Mouse (Mus musculus) heart, embryonic 15.5 days (tissue): ENCODE results near the gene Olfr353. TPM values are rescaled to one million over a fixed set of nuclear protein-coding genes. Genes with fewer than 3 reads are reported as not detected.

Source experiments
- ATAC-seq: fragments of 200-750 bp; cut with Nextera tagmentation; replicated peaks from 2 replicates; pipeline ENCODE4 v1.8.0; 2017; ENCODE audit warnings: low read depth, moderate TSS enrichment; ENCODE audit not compliant: insufficient number of reproducible peaks, insufficient read depth, low FRiP score
- H3K27ac ChIP-seq: fragments of 300-500 bp; sonication (generic); 2 replicates; pipeline ENCODE4 v1.5.1; 2015; ENCODE audit warnings: mild to moderate bottlenecking, inconsistent platforms
- H3K27me3 ChIP-seq: fragments of 300-500 bp; sonication (generic); 2 replicates; pipeline ENCODE4 v1.6.1; 2015; ENCODE audit warnings: inconsistent platforms
- H3K36me3 ChIP-seq: fragments of 300-500 bp; sonication (generic); 2 replicates; pipeline ENCODE4 v1.6.1; 2015; ENCODE audit warnings: mild to moderate bottlenecking, inconsistent platforms
- H3K4me1 ChIP-seq: fragments of 300-500 bp; sonication (generic); replicated peaks from 2 replicates; pipeline ENCODE4 v1.6.1; 2015; ENCODE audit warnings: inconsistent platforms
- H3K4me2 ChIP-seq: fragments of 300-500 bp; sonication (generic); 2 replicates; pipeline ENCODE4 v1.6.1; 2015; ENCODE audit warnings: inconsistent platforms, mild to moderate bottlenecking, moderate library complexity
- H3K4me3 ChIP-seq: fragments of 300-500 bp; sonication (generic); 2 replicates; pipeline ENCODE4 v1.5.1; 2015; ENCODE audit warnings: mild to moderate bottlenecking, inconsistent platforms
- H3K9ac ChIP-seq: fragments of 300-500 bp; sonication (generic); 2 replicates; pipeline ENCODE4 v1.6.1; 2015; ENCODE audit warnings: mild to moderate bottlenecking, inconsistent platforms
- H3K9me3 ChIP-seq: fragments of 300-500 bp; sonication (generic); replicated peaks from 2 replicates; pipeline ENCODE4 v1.6.1; 2016; ENCODE audit warnings: inconsistent platforms
- whole genome bisulfite sequencing: fragments of 180-500 bp; shearing (Covaris S2); methylation state at CpG from one replicate; pipeline ENCODE4 v1.1.7; 2015; ENCODE audit warnings: mixed read lengths; 5-methylcytosine and 5-hydroxymethylcytosine counted together
- polyA plus RNA-seq: library from polyadenylated mRNA; unstranded; fragments of >200 nt; fragmentation: Nextera tagmentation; extraction: Ambion mirVana; gene quantifications from 2 replicates; pipeline ENCODE4 v1.2.1, GENCODE M21; 2015

Gene Olfr353
- polyA plus RNA-seq: not detected in 2 replicates

DNA sequence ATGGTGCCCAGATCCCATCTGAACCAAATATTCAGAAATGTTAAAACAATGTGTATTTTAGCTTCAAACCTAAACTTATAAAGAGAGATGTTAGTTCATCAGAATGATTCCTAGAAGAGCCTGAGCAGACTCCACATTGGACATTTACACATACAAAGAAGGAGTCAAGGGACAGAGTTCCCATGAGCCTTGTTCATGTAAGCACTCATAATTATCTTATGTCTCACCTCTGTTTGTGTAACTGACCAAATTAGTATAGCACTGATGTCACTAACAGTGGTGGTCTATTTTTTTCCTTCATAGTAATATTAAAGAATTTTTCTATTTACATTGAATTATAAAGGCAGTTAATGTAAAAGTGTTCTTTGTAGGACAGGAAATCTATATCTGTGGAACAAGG lies at the start of gene Olfr353:
Gene Olfr353 (minus strand): TSS at position 101 of the 400 bp plus-strand sequence.
- H3K27me3 ChIP-seq: no peaks in the 10 kb centered on the region
- H3K4me1 ChIP-seq: no peaks in the 10 kb centered on the region
- no peak within 1 kb of the TSS for H3K4me3 ChIP-seq
- no peaks in the 10 kb centered on the region for H3K36me3 ChIP-seq
- ATAC-seq: no peak
- no peak within 1 kb of the TSS for H3K4me2 ChIP-seq
- H3K27ac ChIP-seq: no peak within 1 kb of the TSS
- H3K9me3 ChIP-seq: no peaks in the 10 kb centered on the region
- no peak within 1 kb of the TSS for H3K9ac ChIP-seq

DNA sequence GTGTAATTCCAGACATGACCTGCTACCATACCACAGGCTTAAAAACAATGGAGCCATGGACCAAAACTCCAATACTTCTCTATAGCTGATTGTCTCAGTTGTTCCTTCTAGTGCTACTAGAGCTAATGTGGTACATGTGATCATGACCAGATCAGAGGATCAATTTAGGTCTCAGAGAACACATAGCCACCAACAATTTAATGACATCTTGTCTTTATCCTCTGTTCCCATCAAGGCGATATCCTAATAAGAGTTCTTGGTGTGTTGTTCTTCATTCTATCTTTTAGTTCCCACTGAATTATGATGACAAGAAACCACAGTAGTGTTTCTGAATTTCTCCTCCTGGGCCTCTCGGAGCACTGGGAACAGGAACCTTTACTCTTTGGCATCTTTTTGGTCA lies 44.1 kb upstream of the Olfr353 start, which contains the start of gene Olfr356:
Gene Olfr356 (plus strand): TSS at position 301 of the 400 bp plus-strand sequence.
- no peak for ATAC-seq
- no peaks in the 10 kb centered on the region for H3K27me3 ChIP-seq

DNA sequence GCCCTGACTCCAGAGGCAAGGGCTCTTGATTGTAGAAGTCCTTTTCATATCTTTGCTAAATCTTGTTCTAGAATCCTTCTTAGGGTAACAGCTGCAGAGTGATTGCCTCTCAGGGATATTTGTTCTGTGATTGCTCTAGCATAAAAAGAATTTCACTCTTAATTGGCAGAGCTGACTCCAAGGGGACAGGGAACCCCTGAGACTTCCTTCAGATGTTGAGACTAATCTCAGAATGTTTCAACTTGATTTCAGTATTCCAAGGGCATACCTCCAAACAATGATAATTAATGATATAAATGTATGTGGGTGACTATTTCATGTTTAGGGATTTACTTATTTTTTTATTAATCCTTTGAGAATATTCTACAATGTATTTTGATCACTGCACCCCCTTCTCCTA lies 36.1 kb upstream of the Olfr353 start, which contains the start of gene Olfr355:
Gene Olfr355 (minus strand): TSS at position 101 of the 400 bp plus-strand sequence.
- ATAC-seq: no peak

More for the DNA sequence above, 44.1 kb upstream of the Olfr353 start, which contains the start of gene Olfr356:
- no peak within 1 kb of the TSS for H3K27ac ChIP-seq
- H3K36me3 ChIP-seq: no peaks in the 10 kb centered on the region
- no peaks in the 10 kb centered on the region for H3K4me1 ChIP-seq
- WGBS: 77% methylated on average over 2 of the region's 2 CpGs
- no peak within 1 kb of the TSS for H3K4me2 ChIP-seq
- H3K4me3 ChIP-seq: no peak within 1 kb of the TSS
- no peaks in the 10 kb centered on the region for H3K9me3 ChIP-seq
- no peak within 1 kb of the TSS for H3K9ac ChIP-seq

DNA sequence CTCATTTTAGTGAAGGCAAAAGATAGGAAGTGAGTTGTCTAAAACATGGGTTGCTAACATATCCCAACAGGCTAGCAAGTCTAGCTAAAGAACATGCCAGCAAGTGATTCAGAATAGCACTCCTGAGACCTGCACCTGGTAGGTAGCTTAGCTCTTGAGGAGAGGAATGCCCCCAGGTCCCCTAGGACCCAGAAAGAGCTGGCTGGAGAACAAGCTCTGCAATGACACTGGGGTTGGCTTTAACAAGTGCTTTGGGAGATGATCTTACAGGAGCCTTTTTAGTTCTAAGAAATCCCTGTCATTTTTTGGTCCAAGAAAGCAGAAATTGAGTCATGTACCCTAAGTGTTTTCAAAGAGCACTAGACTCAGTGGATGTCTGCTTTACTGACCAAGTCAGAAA lies 12.6 kb upstream of the Olfr353 start, which contains the start of gene Olfr354:
Gene Olfr354 (plus strand): TSS at position 301 of the 400 bp plus-strand sequence.
- Histone ChIP-seq H3K4me2 (no peak within 1 kb of the TSS), H3K36me3 (no peaks in the 10 kb centered on the region), H3K27me3 (no peaks in the 10 kb centered on the region), H3K4me3 (no peak within 1 kb of the TSS), H3K9me3 (no peaks in the 10 kb centered on the region; the same call in 1 of the 2 replicates), H3K9ac (no peak within 1 kb of the TSS), H3K27ac (no peak within 1 kb of the TSS), H3K4me1 (no peaks in the 10 kb centered on the region)
- ATAC-seq: no peak

More for the DNA sequence above, 36.1 kb upstream of the Olfr353 start, which contains the start of gene Olfr355:
- Histone ChIP-seq H3K9ac (no peak within 1 kb of the TSS), H3K27ac (no peak within 1 kb of the TSS), H3K9me3 (no peaks in the 10 kb centered on the region), H3K4me3 (no peak within 1 kb of the TSS), H3K4me2 (no peak within 1 kb of the TSS), H3K27me3 (no peaks in the 10 kb centered on the region), H3K36me3 (no peaks in the 10 kb centered on the region), H3K4me1 (no peaks in the 10 kb centered on the region)

DNA sequence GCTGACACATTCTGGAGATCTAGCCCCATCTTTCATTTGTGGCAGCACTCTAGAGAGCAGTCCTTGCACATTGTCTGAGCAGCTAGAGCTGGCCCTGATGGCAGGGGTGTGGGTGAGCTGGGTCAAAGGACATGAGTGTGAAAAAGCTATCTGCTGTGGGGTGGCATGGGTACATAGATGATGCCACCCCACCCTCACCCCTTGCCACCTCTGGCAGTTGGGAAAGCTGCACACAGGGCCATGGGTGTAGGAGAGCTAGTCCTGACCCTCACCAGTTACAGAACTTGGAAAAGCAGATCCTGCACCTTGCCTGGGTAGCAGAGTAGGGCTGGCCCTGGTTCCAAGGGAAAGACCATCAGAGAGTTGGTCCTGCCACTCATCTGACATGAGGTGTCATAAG lies 4.4 kb upstream of the Olfr353 start:
- H3K4me1 ChIP-seq: no peaks in the 10 kb centered on the region
- no peak overlapping the region for H3K4me2 ChIP-seq
- no peaks in the 10 kb centered on the region for H3K9me3 ChIP-seq
- ATAC-seq: no peak
- H3K27me3 ChIP-seq: no peaks in the 10 kb centered on the region
- H3K9ac ChIP-seq: no peak overlapping the region
- no peaks in the 10 kb centered on the region for H3K36me3 ChIP-seq
- no peak overlapping the region for H3K27ac ChIP-seq
- no peak overlapping the region for H3K4me3 ChIP-seq

DNA sequence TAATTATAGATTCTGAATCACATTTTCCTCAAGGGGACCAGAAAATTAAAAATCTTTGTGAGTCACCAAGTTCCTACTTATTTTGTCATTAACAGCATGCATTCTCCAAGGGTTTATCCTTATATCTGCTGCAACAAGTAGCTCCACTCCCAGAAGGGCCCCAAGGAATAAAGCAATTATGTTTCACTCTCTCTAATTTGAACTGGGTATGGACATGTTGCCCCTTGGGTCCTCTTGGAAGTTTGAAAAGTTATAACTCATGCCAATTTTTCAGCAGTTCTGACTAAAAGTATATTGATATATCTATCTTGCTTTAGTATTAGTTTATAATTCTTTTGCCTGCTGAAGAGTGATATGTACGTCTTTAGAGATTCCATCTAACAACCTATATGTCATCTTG lies 24.6 kb downstream of the Olfr353 start, which contains the start of gene Olfr352:
Gene Olfr352 (plus strand): TSS at position 301 of the 400 bp plus-strand sequence.
- Histone ChIP-seq H3K36me3 (no peaks in the 10 kb centered on the region), H3K4me1 (no peaks in the 10 kb centered on the region), H3K9me3 (no peaks in the 10 kb centered on the region), H3K4me3 (no peak within 1 kb of the TSS), H3K4me2 (no peak within 1 kb of the TSS), H3K27me3 (no peaks in the 10 kb centered on the region), H3K9ac (no peak within 1 kb of the TSS), H3K27ac (no peak within 1 kb of the TSS)
- ATAC-seq: no peak
- 67% methylated on average over 1 of the region's 1 CpGs for WGBS

DNA sequence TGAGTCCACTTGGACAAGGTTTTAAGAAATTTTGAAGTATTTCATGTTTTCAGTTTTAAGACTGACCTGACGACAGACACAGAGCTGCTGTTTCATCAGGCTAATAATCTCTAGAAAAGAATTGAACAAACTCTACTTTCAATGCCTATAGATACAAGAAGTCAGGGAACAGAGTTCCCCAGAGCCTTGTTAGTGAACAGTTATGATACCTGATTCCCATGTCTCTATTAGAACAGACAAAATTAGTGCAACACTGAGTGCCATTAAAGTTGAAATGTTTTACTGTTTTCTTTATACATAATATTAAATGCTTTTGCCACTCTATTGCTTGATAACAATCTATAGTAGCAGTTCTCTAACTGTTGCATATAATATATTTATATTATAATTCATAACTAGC lies 30.2 kb downstream of the Olfr353 start, which contains the start of gene Olfr351:
Gene Olfr351 (minus strand): TSS at position 101 of the 400 bp plus-strand sequence.
- Histone ChIP-seq H3K9me3 (no peaks in the 10 kb centered on the region), H3K27ac (no peak within 1 kb of the TSS), H3K4me3 (no peak within 1 kb of the TSS), H3K9ac (no peak within 1 kb of the TSS), H3K4me2 (no peak within 1 kb of the TSS), H3K36me3 (no peaks in the 10 kb centered on the region), H3K27me3 (no peaks in the 10 kb centered on the region), H3K4me1 (no peaks in the 10 kb centered on the region)
- 62% methylated on average over 1 of the region's 1 CpGs for WGBS
- ATAC-seq: no peak

DNA sequence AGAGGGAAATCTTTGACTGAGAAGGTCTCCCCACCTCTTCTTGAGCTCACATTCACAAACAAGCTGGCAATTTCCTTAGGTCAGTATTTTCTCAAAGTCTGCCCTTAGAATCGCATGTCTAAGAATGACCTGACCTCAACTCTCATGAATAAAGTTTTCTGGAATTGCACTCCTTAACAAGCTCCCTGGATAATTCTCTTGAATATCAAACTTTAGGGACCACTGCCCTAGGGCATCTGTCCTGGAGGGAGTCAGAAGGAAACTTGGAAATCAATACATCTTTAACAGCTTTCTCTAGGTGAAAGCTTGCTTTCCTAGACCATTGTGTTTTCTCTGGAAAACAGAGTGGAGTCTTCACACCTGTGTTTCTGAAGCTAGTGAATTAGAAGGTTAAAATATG lies 46.7 kb downstream of the Olfr353 start, which contains the start of gene Olfr350:
Gene Olfr350 (plus strand): TSS at position 301 of the 400 bp plus-strand sequence.
- Histone ChIP-seq H3K9ac (no peak within 1 kb of the TSS), H3K9me3 (no peaks in the 10 kb centered on the region; the same call in none of the 2 replicates), H3K4me1 (no peaks in the 10 kb centered on the region), H3K4me3 (no peak within 1 kb of the TSS), H3K27ac (no peak within 1 kb of the TSS), H3K36me3 (no peaks in the 10 kb centered on the region), H3K4me2 (no peak within 1 kb of the TSS), H3K27me3 (no peaks in the 10 kb centered on the region)
- WGBS: 81% methylated on average over 1 of the region's 1 CpGs
- no peak for ATAC-seq

Other genes starting within 250 kb of the Olfr353 start
- gene Olfr346, start 207.1 kb downstream of the Olfr353 start, polyA plus RNA-seq: not detected in 2 replicates
- gene Olfr347, start 161.0 kb downstream of the Olfr353 start, polyA plus RNA-seq: not detected in 2 replicates
- gene Olfr348, start 108.7 kb downstream of the Olfr353 start, polyA plus RNA-seq: not detected in 2 replicates
- gene Olfr50, start 102.4 kb downstream of the Olfr353 start, polyA plus RNA-seq: not detected in 2 replicates
- gene Olfr3, start 75.9 kb downstream of the Olfr353 start, polyA plus RNA-seq: not detected in 2 replicates
- gene Olfr350, start 46.6 kb downstream of the Olfr353 start, polyA plus RNA-seq: not detected in 2 replicates
- gene Olfr351, start 30.3 kb downstream of the Olfr353 start, polyA plus RNA-seq: not detected in 2 replicates
- gene Olfr352, start 24.5 kb downstream of the Olfr353 start, polyA plus RNA-seq: not detected in 2 replicates
- not detected in 2 replicates for gene Olfr354, start 12.7 kb upstream of the Olfr353 start, polyA plus RNA-seq
- not detected in 2 replicates for gene Olfr355, start 36.0 kb upstream of the Olfr353 start, polyA plus RNA-seq
- gene Olfr356, start 44.2 kb upstream of the Olfr353 start, polyA plus RNA-seq: not detected in 2 replicates
- gene Olfr357, start 100.9 kb upstream of the Olfr353 start, polyA plus RNA-seq: not detected in 2 replicates
- gene Olfr358, start 116.4 kb upstream of the Olfr353 start, polyA plus RNA-seq: not detected in 2 replicates
- not detected in 2 replicates for gene Olfr360, start 172.8 kb upstream of the Olfr353 start, polyA plus RNA-seq
- gene Olfr361, start 196.4 kb upstream of the Olfr353 start, polyA plus RNA-seq: not detected in 2 replicates
- not detected in 2 replicates for gene Olfr362, start 225.0 kb upstream of the Olfr353 start, polyA plus RNA-seq
- not detected in 2 replicates for gene Olfr364-ps1, start 246.4 kb upstream of the Olfr353 start, polyA plus RNA-seq